Mouse (Mus musculus) left cerebral cortex, adult 18-20 months (tissue): ENCODE measurements around the gene Wdfy1. TPM values are rescaled to one million over a fixed set of nuclear protein-coding genes. Genes with fewer than 3 reads are reported as not detected.

Experiments used
- DNase-seq, 2 experiments: peaks; one replicate each; pipeline ENCODE4 v3.0.0; 2021 to 2022; ENCODE audit warnings: low spot score in 2 of 2, mixed read lengths in 1 of 2
- total RNA-seq, 2 experiments: library from RNA; stranded (reverse); gene quantifications; 2 replicates each; pipeline ENCODE4 v1.2.3; 2021

The Wdfy1 gene
- total RNA-seq, 2 experiments from 2014 or later, result 39.1 to 43.4 TPM

DNA sequence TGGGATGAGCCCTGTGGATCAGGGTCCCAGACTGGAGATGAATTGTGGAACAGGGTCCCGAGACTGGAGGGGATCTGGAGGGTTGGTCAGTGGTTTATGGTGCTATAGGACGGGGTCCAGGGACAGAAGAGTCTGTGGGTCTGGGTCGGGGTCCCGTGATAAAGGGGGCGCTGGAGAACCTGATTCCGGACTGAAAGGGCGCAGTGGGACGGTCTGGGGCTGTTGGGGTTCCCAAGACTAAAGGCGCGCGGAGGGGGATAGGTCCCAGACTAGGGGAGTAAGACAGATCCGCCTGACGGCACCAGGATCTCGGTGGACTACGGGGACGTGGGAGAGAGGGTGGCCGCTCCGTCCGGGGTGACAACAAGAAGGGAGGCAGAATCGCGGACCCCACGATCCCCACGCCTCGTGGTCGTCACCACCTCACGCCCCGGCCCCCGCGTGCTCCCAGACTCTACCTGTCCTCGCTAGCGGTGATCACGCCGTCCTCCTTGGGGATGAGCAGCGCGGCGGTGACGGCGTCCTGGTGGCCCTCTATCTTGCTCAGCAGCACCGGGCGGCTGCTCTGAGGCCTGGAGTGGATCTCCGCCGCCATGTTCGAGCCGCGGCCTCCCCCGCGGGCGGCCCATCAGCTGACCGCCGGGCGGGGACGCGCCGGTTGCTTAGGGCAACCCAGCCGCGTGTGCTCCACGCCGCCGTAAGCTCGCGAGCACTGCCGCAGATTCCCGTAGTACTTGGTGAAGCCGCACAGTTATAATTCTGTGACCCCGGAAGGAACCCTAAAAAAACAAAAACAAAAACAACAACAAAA, 14.6 kb downstream of the Wdfy1 start:
- peak; percentile 80 to 86 for DNase-seq

DNA sequence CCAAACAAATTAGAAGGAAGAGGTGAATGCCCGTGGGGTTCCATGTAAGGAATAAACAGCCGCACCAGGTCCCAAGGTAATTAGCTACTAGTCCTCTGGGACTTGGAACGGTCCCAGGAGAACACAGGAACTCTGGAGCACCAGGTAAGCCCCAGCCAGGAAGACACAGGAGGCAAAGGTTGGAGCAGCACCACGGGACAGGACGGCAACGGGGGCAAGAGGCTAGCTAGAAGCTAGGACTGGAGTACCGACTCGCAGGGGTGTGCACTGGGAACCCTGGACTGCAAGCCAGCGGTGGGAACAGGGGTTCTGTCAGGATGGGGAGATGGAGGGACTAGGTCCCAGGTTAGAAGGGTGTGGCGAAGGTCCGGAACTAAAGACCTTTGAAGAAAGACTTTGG, 15.3 kb downstream of the Wdfy1 start:
- no peak for DNase-seq

DNA sequence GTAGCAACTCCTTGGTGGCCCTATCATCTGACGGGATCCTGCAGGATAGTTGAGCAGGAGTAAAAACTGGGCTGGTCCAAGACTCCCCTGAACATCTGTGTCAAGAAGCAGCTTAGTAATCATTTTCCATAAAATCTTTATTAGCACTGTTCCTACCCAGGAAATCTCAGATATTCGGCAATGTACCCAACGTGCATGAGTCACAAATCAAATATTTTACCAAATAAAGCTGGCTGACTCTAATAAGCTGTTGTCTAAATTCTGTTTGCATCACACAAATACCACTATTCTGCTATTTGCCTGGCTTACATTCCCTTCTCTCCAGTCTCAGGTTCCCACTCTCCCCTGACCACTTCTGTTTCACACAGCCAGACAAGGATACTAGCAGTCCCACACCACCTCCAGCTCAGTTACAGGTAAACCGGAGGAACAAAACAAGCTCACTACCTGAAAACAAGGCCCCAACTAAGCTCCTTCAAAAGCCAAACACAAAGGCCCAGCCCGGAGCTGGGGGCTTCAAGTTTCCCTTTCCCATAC, 16.4 kb downstream of the Wdfy1 start:
- DNase-seq, result no peak

DNA sequence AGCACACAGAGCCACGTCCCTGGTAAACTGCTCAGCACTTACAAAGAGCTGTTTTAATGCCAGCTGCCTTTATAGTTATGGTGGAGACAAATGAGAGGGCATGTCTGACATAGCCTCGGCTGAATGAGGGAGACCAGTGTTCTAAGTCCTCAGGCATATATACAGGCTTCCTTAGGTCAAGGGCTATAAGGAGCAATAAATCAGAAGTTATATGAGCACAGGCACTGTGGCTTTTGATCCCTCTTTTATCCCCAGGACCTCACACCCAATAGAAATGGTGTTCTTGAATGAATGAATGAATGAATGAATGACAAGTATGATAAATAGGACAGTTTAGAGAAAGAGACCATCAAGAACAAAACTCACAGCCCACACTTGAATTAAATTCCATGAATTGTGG, 16.9 kb downstream of the Wdfy1 start:
- DNase-seq, result no peak

DNA sequence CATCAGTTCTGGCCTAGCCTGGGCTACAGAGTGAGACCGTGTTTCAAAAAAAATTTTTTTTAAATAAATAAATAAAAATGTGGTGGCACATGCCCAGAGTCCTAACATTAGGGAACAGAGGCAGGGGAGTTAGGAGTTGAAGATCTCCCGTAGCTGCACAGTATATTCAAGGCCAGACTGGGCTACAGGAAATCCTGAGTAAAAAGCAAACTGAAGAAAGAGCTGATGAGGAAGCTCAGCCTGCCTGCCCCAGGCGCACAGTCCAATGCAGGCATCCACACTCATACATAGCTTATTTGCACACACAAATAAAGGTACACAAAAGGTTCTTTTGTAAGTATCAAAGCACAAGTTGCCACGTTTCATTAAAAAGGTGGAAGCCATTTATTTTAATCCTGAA, 18.3 kb downstream of the Wdfy1 start:
- no peak for DNase-seq

DNA sequence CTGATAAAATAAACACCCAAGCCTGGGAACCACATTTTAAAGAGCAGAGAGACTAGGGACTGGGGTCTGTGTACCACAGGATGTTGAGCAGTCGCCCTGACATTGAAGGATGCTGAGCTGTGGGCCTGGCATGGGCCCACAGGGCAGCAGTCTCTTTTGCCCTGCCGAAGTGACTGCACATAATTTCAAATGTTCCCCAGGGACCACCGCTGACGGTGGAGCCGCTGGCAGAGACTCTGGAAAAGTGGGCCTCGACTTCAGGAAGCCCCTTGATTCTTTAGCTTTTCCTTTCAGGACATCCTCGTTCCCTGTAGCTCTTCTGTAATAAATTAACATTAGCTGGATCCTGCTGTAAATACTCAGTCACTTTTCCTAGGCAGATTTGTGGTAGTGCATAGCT, 18.8 kb downstream of the Wdfy1 start:
- DNase-seq, result no peak

DNA sequence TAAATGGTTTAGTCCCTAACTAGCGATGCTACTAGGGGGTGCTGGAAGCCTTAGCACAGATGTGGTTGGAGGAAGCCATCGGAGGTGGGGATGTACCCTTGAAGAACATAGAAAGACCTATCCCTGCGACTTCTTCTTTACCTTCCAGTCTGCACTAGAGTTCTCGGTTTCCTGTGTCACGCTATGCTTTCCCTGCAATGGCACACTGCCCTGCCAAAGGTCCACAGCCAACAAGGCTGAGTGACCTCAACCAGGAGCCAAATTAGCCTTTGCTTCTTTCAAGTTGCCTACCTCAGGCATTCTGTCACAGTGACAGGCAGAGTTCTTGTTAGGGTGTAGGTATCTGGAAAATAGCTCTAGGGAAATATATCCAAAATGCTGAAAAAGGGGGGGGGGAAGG, 19.5 kb downstream of the Wdfy1 start:
- no peak for DNase-seq

DNA sequence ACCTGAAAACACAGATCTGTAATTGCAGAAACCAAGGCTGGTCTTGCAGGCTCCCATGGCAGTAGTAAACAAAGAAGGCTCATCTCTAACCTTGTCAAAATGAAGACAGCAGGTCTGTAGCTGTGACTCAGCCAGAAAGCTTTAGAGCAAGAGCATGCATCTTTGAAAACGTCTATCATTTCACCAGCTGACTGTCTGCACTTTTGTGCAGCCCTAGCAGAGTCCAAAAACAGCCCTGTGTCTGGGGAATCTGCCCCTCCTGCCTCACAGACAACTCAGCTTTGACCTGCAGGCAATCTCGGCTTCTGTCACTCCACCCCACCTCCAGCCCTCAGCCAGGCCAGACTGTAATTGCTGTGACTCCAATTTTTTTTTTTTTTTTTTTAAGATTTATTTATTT, 20.6 kb downstream of the Wdfy1 start:
- DNase-seq, result no peak

DNA sequence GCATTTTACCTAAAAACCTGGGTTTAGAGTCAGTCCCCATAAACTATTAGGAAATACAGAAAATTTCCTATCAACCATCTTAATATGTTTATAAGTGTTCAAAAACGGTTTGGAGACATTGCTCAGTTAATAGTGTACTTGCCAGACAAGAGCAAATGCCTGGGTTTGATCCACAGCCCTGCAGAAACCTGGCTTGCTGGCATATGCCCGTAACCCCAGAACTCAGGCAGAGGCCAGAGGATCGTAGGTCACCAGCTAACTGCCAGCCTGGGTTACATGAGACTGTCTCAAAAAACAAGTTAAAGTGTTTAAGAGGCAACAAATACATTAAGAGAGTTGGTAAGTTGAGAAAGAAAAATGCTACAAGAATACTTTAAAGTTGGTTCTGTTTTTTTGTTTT, 21.0 kb downstream of the Wdfy1 start:
- DNase-seq, result no peak

DNA sequence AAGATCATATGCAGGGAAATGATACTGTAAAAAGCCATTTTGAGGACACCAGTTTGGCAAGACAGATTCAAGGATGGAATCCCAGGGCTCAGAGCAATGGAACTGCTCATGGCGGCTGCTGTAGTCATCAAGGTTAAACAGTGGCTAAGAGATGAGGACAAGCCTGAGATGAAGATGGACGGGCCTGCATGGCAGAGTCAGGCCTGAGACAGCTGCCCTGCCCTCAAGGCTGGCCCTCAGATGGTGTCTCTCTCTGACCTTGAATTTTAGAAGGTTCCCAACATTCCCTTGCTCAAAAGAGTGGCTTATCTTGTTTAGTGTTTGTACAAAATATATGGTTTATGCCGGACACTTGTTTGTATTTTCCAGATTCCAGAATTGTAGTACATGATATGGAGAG, 22.5 kb downstream of the Wdfy1 start:
- DNase-seq, result no peak

DNA sequence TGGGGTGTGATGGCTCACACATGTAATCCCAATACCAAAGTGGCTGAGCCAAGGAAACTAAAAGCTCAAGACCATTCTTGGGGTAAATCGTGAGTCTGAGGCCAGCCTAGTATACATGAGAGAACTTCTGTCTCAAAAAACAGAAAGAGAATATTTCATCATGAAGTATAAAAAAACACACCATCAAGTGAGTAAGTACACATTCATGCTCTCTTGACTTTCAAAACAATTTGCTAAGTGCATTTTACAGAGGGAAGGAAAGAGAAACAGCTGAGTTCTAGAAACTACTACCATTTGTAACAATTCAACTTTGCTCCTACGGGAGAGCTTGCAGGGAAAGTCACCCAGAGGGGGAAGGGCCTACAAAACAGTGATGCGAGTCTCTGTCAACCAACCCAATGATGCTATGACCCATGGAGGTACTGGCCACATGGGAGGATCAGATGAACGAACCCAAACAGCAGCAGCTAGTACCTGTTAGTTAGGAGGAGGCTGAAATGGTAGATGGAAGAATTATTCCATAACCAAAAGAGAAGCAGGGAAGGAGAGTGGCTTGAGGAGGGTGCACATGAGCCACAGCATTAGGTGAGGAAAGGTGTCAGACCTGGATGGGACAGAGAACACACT, 23.1 kb downstream of the Wdfy1 start:
- no peak for DNase-seq

DNA sequence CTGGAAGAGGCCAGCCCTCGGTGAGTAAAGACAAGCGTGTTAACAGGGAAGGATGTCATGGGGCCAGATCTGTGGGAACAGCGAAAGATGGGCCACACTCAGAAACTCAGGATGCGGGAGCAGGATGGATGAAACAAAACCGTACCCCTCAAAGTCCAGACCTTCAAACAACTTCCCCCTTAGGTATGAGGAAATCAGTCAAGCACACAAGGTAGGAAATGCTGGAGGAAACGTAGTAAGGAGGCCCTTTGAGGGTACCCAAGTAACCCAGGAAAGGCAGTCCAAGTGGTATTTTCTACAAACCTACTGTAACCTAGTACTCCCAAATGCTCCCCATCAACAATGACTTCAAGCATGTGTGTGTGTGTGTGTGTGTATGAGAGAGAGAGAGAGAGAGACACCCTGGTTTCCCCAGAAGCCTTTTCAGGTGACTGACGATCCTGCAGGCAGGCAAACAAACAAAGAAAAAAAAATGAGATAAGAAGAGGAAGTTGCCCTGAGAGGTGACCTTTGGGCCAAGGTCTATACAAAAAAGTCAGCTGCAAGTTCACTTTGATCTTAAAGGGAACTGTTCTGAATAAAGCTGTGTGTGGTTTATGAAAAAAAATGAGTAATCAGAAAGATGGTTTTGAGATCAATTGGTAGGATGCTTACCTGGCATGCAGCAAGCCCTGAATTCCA, 23.8 kb downstream of the Wdfy1 start:
- no peak for DNase-seq

DNA sequence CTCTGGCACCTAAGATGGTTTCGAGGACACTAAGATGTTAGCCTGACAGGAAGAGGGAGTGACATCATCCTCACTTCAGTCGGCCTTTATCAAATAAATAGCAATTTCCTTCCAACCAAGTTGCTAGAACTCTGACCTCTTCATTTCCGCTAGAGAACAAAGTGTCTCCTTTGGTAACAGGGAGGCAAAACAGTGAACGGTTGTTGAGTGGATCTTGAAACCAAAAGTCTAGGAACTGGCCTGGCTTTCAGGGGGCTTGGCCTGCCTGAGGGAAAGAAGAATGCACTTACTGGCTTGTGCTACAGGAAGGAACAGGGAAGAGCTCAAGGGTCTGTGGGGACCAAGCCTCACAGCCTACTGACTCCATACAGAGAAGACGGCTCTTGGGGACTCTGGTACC, 24.8 kb downstream of the Wdfy1 start:
- DNase-seq, result no peak

DNA sequence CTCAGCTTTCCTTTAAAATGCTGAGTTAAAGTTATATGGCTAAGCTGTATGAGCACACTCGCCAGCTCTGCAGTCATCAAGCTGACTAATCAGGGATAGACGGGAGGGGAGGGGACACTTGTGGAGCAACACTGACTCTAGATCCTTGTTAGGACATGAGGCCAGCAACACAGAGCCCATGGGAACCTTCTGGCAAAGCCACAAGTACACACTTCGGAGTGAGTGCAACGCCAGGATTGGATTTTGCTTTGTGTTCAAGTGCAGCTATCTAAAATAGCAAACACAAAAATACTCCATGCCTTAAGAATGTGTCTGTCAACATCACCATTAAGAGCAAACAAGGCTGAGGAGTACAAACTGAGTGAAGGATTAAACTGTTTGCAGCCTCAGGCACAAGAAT, 29.9 kb downstream of the Wdfy1 start:
- no peak for DNase-seq

DNA sequence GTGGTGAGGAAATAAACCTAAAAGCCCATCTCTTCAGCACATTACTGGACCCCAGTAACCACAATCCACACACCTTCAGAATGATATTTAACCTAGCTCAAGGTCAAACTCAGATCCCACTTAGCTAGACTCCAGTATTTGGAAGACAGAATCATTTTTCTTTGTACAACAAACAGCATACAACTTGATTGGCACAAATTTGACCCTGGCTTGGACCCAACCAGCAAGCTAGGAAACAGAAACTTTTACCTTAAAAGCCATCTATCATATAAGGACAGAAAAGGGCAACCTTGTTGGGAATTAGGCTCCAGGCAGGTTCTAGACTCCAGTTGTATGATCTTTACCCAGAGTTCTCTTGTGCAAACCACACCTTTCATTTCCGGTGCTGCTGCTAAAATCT, 32.6 kb downstream of the Wdfy1 start:
- DNase-seq, result no peak

DNA sequence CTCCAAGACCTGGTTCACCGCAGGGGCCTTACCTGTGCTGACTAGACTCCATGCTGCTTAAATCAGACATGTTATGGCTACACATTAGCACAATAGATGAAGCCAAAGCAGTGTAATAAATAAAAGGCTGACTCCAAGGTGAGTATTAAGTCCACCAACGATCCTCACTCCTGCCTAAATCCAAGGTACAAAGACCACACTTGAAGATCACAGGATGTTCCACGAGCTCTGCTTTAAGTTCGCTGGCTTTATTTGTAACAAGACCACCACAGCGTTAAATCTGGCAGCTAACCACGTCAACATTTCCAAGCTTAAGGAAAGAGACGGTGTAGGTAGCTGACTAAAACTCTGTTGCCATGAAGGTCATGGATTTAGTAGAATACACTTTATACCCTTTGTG, 33.0 kb downstream of the Wdfy1 start:
- DNase-seq, result no peak

DNA sequence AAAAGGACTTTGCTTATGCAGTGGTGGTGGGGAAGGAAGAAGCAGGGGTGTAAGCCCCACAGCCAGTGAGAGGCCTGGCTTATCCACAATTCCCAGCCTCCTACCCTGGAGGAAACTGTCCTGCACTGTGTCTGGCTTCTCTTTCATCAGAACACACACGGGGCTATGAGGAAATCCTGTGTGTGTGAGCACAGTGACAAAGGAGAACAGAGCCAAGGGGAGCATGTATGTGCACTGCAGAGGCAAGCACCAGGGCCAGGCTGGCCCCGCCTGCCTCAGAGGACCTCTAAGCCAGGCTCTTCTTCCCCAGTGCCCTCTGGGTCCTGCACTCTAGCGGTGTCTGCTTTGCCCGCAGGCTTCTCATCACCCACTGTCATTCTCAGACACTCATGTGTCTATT, 34.9 kb downstream of the Wdfy1 start:
- DNase-seq, result no peak

DNA sequence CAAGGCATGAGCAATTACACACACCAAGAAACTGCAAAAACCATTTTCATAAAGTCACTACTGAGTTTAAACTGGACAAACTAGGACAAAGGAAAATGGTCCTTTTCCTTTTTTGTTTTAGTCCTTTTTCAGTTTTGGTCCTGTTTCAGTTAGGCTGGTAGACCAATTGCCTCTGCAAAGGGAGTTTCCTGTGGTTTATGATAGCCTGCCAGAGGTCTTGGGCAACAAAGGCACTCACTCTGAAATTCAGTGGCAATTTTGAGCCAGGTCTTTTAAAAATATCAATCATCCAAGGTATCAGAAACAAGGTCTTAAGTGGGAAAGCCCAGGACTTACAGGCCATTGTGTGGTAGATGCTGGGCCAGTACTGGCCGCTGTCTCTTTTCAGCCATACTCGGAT, 36.2 kb downstream of the Wdfy1 start:
- no peak for DNase-seq

DNA sequence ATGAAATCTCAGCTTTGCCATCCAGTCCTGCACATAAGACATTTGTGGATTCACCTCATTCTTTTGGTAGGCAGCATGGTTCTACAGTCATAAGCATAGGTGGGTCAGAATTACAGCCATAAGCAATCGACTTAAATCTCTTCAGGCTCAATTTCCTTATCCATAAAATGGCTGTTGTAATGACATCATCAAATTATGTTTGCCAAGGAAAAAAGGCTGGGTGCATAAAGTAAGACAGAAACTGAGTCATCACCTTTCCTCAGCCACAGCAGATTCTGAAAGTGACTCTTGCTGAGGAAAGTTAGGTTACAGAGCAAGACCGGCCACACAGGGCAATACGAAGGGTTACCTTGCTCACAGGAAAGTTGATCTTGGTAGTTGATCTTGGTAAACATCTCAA, 39.5 kb downstream of the Wdfy1 start:
- no peak for DNase-seq

DNA sequence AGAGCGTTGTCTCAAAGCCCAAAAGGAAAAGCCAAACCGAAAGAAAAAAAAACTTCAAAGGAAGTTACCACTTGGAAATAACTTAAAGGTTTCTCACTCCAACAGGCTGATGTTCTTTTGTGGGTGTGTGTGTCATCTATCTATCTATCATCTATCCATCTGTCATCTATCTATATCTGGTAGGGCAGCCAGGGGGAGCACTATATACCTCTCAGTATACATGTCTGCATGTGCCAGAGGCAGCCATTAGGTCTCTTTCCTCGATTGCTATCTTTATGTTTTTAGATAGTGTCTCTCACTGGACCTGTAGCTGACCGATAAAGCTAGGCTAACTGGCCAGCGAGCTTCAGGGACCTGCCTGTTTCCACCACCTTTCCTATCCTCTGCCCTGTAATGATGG, 41.1 kb downstream of the Wdfy1 start:
- no peak for DNase-seq

DNA sequence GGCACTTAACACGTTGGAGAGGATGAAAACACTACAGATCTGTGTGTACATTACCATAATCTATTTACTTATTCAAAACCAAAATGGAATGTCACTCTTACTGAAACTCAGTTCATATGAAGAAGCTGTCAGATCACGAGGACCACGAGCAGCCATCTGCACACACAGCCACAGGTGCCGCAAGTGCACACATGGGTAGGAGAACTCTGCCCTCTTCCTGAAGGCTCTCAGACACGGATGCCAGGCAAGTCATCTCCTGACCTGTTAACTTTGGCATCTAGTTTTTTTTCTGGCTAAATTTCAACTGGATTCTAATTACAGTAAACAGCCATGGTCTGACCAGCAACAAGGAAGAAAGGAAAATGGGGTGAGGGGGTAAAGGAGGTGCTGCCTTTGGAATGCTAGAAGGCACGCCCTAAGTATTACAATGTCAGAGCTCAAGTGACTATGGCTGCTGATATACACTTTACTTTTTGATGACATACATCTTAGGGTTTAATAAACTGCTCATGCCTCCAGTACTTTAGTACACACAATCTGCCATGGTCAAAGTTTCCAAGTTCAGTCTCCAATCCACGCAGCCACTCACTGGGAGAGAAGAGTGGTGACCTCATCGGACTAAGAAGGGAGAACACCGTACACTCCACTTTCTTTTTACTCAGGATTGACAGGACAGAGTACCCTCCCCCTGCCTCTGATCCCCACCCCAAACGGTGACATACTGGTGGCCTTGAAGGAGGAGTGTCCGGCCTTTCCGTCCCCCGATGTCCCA, 61.6 kb downstream of the Wdfy1 start:
- DNase-seq, result no peak

DNA sequence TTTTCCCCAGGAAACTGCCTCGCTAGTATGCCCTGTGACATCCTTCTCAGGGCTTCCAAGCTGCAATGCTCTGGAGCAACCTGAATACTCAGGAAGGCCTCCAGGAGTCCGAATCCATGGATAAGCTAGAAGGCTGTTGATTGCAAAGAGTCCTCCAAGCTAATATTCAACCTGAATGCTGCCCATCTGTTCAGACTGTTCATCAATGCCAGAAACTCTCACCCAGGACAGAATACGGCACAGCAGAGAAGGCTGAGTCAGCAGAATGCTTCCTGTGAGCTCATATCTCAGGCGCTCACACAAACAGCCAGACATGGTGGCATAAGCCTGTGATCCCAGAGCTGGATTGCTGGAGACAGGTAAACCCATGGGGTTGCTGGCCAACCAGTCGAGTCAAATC, 62.9 kb downstream of the Wdfy1 start:
- no peak for DNase-seq
